Mouse (Mus musculus) heart, embryonic 14.5 days (tissue): ENCODE measurements around the gene Slc26a5. TPM values are rescaled to one million over a fixed set of nuclear protein-coding genes. Genes with fewer than 3 reads are reported as not detected.

ENCODE experiments used
- ATAC-seq: fragments of 200-750 bp; cut with Nextera tagmentation; 2 replicates; pipeline ENCODE4 v1.8.0; 2017; ENCODE audit warnings: low read depth, moderate TSS enrichment; ENCODE audit not compliant: insufficient number of reproducible peaks, insufficient read depth, low FRiP score
- H3K27ac ChIP-seq, 2 experiments: fragments of 200-500 bp in 1 of 2; fragments of 300-500 bp in 1 of 2; sonication (generic) in 1 of 2; replicated peaks in 1 of 2; 2 replicates each; pipeline ENCODE4 v1.5.1; 2012 to 2014; ENCODE audit warnings: low read depth in 2 of 2, low read length in 2 of 2, control low read depth in 1 of 2, mild to moderate bottlenecking in 1 of 2, mixed read lengths in 1 of 2; ENCODE audit not compliant: control insufficient read depth in 1 of 2, insufficient read depth in 1 of 2
- H3K27me3 ChIP-seq: fragments of 300-500 bp; sonication (generic); 2 replicates; pipeline ENCODE4 v1.6.1; 2014; ENCODE audit warnings: mild to moderate bottlenecking, low read length, control low read depth; ENCODE audit not compliant: control insufficient read depth, insufficient read depth
- H3K36me3 ChIP-seq: fragments of 300-500 bp; sonication (generic); 2 replicates; pipeline ENCODE4 v1.6.1; 2014; ENCODE audit warnings: mild to moderate bottlenecking, control low read depth, low read length, mixed read lengths; ENCODE audit not compliant: control insufficient read depth, insufficient read depth
- H3K4me1 ChIP-seq, 2 experiments: fragments of 200-500 bp in 1 of 2; fragments of 300-500 bp in 1 of 2; sonication (generic) in 1 of 2; 2 replicates each; pipeline ENCODE4 v1.6.1; 2012 to 2014; ENCODE audit warnings: low read length in 2 of 2, control low read depth in 1 of 2, mixed read lengths in 1 of 2; ENCODE audit not compliant: control insufficient read depth in 2 of 2, insufficient read depth in 2 of 2
- H3K4me2 ChIP-seq: fragments of 300-500 bp; sonication (generic); 2 replicates; pipeline ENCODE4 v1.6.1; 2014; ENCODE audit warnings: mild to moderate bottlenecking, low read length
- H3K4me3 ChIP-seq, 2 experiments: fragments of 200-500 bp in 1 of 2; fragments of 300-500 bp in 1 of 2; sonication (generic) in 1 of 2; 2 replicates each; pipeline ENCODE4 v1.5.1; 2012 to 2014; ENCODE audit warnings: low read length in 2 of 2, mild to moderate bottlenecking in 2 of 2, control low read depth in 1 of 2, low read depth in 1 of 2, moderate library complexity in 1 of 2; ENCODE audit not compliant: control insufficient read depth in 1 of 2, insufficient read depth in 1 of 2
- H3K9ac ChIP-seq: fragments of 300-500 bp; sonication (generic); 2 replicates; pipeline ENCODE4 v1.6.1; 2014; ENCODE audit warnings: mild to moderate bottlenecking, low read length
- H3K9me3 ChIP-seq: fragments of 300-500 bp; sonication (generic); 2 replicates; pipeline ENCODE4 v1.6.1; 2016; ENCODE audit warnings: low read length, control low read depth; ENCODE audit not compliant: control insufficient read depth
- WGBS: fragments of 180-500 bp; shearing (Covaris S2); extraction: QIAGEN DNeasy Blood & Tissue Kit; methylation state at CpG from one replicate; pipeline ENCODE4 v1.1.7; 2014; 5-methylcytosine and 5-hydroxymethylcytosine counted together
- polyA plus RNA-seq: library from polyadenylated mRNA; unstranded; fragments of >200 nt; fragmentation: Nextera tagmentation; extraction: Ambion mirVana; gene quantifications from 2 replicates; pipeline ENCODE4 v1.2.1, GENCODE M21; 2014

Gene Slc26a5
- polyA plus RNA-seq, 1 experiment from 2014 or later: not detected

DNA sequence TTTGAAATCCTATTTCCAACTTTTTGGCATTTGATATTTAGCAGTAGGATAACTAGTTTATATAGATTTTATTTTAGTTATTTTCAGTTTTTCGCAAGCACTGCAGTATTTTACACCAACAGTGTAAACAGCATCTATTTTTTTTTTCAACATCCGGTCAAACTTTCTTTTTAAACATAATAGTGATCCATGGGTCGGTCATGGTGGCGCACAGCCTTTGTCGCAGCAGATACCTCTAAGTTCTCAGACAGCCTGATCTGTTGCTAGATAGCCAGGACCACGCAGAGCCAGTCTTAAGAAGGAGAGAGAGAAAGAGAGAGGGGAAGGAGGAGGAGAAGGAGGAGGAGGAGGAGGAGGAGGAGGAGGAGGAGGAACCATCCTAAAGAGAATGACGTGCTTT, 79.6 kb downstream of the Slc26a5 start:
- Histone ChIP-seq H3K4me1 (peaks cover 0 to 19% of the 10 kb centered on the region in 2 experiments; a peak in 2 of 4 replicates), H3K9me3 (no peaks in the 10 kb centered on the region), H3K4me3 (no peak overlapping the region), H3K4me2 (peak overlapping the region; percentile 88), H3K27ac (peak overlapping the region in 1 of 2 experiments; percentile 85; a peak in 1 of 4 replicates), H3K36me3 (peaks cover 41% of the 10 kb centered on the region), H3K27me3 (no peaks in the 10 kb centered on the region), H3K9ac (peak overlapping the region; percentile 93; the same call in 1 of the 2 replicates)
- WGBS: 73% methylated on average over 7 of the region's 7 CpGs
- ATAC-seq: no peak

DNA sequence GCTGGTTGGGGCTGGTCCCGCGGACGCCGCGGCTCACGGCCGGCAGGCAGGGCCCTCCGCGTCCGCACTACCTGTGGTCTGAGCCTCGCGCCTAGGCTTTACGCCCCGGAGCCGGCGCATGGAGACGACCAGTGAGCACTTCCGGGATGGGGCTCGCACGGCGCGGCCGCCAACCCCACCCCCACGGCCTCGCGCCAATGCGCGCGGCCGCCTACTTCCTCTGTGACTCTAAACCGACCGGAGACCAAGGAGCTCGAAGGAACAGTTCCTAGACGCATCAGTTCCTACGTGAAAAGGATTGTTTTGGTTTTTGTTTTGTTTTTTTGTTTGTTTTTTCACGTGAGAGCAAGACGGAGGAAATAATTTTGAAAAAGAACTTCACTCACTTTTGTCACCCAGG, 80.4 kb downstream of the Slc26a5 start, which contains the start of the genes Dnajc2 and Psmc2:
Dnajc2 (minus strand) TSS at position 199 of the 400 bp plus-strand sequence.
Psmc2 (plus strand) TSS at position 231 of the 400 bp plus-strand sequence.
- Histone ChIP-seq H3K9ac (peak within 1 kb of the TSS; percentile 93), H3K9me3 (no peaks in the 10 kb centered on the region), H3K27ac (peak within 1 kb of the TSS; percentile 25 to 85; a peak in 3 of 4 replicates), H3K27me3 (no peaks in the 10 kb centered on the region), H3K4me2 (peak within 1 kb of the TSS; percentile 88), H3K4me1 (peaks cover 0 to 19% of the 10 kb centered on the region in 2 experiments; a peak in 2 of 4 replicates), H3K4me3 (peak within 1 kb of the TSS; percentile 90 to 94), H3K36me3 (peaks cover 44% of the 10 kb centered on the region)
- WGBS: under 1% methylated on average over 34 of the region's 37 CpGs
- peak; percentile 90 for ATAC-seq

DNA sequence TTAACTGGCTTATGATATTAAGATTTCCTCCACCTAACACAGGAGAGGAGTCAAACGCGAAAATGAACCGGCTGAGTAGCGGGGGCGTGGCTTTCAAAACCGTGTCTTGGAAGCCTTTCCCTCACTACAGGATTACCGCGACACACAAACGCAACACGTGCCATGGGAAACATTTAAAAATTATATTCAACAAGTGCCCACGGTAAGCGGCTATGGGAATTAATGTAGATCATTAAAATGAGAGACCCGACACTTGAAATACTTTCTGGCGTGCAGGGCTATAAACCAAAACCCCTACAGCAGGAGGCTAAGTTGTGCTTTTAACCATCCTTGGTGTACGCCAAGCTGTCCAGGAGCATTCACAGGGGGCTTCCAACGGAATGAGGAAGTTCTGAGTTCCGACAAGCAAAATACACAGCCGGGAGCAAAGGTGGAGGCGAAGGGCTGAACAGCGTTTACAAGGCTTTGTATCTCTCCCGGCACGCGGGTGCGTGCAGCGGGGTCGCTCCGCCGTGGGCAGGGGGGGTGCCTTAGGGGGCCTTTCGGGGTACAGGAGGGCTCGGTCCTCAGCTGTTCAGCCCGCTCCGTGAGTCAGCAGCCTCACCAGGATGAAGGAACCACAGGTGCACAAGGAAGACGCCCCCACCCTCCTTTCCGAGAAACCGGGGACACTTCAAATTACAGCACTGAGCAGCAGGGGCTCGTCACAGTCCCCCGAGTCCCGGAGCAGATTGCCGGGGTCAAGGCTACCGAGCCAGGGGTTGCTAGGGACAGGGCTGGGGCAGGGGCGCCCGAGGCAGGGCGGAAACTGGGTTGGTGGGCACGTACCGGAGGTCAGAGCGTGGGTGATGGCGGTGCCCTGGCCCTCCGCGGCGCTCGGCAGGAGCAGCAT, 81.0 kb downstream of the Slc26a5 start:
- H3K4me3 ChIP-seq: peak overlapping the region; percentile 90 to 94
- no peaks in the 10 kb centered on the region for H3K27me3 ChIP-seq
- peaks cover 0 to 19% of the 10 kb centered on the region in 2 experiments; a peak in 2 of 4 replicates for H3K4me1 ChIP-seq
- peak overlapping the region; percentile 88 for H3K4me2 ChIP-seq
- H3K9ac ChIP-seq: peak overlapping the region; percentile 75
- no peaks in the 10 kb centered on the region for H3K9me3 ChIP-seq
- peaks cover 48% of the 10 kb centered on the region for H3K36me3 ChIP-seq
- under 1% methylated on average over 50 of the region's 51 CpGs for whole genome bisulfite sequencing
- peak; percentile 46 for ATAC-seq
- H3K27ac ChIP-seq: peak overlapping the region; percentile 25 to 55; a peak in 2 of 4 replicates

DNA sequence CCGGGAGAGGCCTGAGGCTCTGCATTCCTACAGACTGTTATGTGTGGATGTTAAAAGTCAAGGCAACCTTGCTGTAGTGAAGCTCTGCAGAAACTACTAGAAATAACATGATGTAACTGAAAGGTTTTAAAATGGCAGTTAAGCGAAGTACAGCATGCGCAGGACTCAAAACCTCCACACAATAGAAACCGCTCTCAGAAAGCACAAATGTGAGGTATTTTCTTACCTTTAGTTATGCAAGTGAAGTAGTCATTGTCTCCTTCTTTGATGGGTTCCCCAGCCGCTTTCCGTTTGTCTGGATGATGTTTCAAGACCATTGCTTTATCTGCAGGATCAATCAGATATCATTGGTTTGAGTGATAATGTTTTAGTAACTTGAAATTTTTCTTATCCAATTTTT, 88.9 kb downstream of the Slc26a5 start:
- peaks cover 78% of the 10 kb centered on the region for H3K36me3 ChIP-seq
- H3K4me2 ChIP-seq: no peak overlapping the region
- H3K4me3 ChIP-seq: no peak overlapping the region
- no peaks in the 10 kb centered on the region for H3K4me1 ChIP-seq
- H3K27ac ChIP-seq: no peak overlapping the region
- no peak overlapping the region for H3K9ac ChIP-seq
- no peaks in the 10 kb centered on the region for H3K27me3 ChIP-seq
- 92% methylated on average over 6 of the region's 6 CpGs for WGBS
- no peak for ATAC-seq
- H3K9me3 ChIP-seq: no peaks in the 10 kb centered on the region

DNA sequence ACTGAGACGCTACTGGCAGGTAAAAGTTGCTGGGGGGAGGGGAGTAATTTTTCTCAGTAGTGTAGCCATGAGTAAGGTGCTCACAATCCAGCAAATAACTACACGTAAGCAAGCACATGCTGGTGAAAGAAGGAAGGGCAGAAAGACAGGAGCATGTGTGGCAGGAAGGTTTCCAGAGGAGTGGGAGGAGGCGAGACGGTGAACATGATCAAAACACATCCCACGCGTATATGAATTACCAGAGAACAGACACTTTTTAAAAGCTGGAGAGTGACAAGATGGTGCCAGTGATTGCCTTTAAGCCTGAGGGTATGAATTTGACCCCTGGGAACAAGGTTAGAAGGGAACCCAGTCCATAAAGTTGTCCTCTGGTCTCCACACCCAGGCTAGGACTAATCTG, 95.6 kb downstream of the Slc26a5 start:
- H3K9ac ChIP-seq: no peak overlapping the region
- ATAC-seq: no peak
- H3K4me2 ChIP-seq: no peak overlapping the region
- H3K27me3 ChIP-seq: no peaks in the 10 kb centered on the region
- no peaks in the 10 kb centered on the region for H3K9me3 ChIP-seq
- H3K4me3 ChIP-seq: no peak overlapping the region
- H3K27ac ChIP-seq: no peak overlapping the region
- 92% methylated on average over 6 of the region's 6 CpGs for WGBS
- H3K36me3 ChIP-seq: peaks cover 75% of the 10 kb centered on the region
- H3K4me1 ChIP-seq: no peaks in the 10 kb centered on the region

DNA sequence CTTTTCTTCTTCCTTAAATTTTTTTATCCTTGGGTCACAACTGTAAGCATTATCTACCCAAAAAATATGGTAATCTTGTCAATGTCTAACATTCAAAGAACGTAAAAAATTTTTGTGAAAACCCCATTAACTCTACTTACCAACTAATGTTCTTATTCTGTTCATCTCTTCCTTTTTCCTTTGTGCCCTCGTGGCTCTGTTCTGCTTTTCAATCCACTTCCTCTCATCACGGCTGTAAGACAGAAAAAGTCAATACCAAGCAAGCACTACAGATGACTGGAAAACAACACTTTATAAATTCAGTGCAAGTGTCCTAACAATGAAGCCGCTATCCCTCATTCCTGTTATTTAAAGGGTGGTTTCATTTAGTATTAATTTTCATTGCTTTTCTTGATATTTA, 96.9 kb downstream of the Slc26a5 start:
- no peak overlapping the region for H3K4me3 ChIP-seq
- no peak overlapping the region for H3K4me2 ChIP-seq
- H3K4me1 ChIP-seq: no peaks in the 10 kb centered on the region
- no peaks in the 10 kb centered on the region for H3K9me3 ChIP-seq
- H3K27me3 ChIP-seq: no peaks in the 10 kb centered on the region
- H3K9ac ChIP-seq: no peak overlapping the region
- WGBS: 87% methylated on average over 4 of the region's 4 CpGs
- H3K36me3 ChIP-seq: peaks cover 75% of the 10 kb centered on the region
- ATAC-seq: no peak
- H3K27ac ChIP-seq: no peak overlapping the region
